Mouse (Mus musculus) T-cell, adult 66 days (primary cell): ENCODE measurements around the gene Tex261. TPM values are rescaled to one million over a fixed set of nuclear protein-coding genes. Genes with fewer than 3 reads are reported as not detected.

Experiments used
- total RNA-seq, 2 experiments: library from RNA; stranded (reverse); gene quantifications; 3 replicates in 1 of 2; 4 replicates in 1 of 2; pipeline ENCODE4 v1.2.4; 2023

The Tex261 gene
- total RNA-seq, result 10 to 100 TPM; 72.8 to 73.6 TPM

DNA sequence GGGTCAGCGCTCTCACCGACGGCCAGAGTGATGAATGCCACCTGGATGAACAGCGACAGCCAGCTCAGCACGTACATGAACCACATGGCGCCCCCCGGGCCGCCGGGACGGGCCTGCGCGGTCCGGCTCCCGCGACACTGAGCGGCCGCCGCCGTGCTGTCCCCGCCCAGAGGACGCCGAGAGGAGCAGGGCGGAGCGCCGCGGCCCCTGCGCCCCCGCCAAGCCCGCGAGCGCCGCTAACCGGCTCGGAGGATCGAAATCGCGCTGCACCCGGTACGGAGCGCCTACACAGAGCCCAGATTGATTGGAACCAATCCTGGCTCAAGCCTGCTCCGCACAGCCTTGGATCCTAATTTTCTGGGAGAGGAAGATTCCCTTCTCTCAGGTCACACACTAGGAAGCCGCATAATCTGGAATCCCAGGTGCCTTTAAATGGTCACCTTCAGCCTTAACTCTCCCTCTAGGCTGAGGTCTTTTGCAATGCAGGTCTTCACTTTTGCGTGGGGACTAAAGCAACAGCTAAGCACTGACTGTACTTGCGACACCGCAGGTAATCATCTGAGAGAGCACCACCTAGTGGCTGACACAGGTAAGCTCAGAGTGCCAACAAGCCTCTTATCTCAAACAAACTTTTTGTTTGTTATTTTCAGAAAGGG is at the start of gene Tex261:
TSS of gene Tex261 (minus strand) at position 176 of the 656 bp plus-strand sequence.

DNA sequence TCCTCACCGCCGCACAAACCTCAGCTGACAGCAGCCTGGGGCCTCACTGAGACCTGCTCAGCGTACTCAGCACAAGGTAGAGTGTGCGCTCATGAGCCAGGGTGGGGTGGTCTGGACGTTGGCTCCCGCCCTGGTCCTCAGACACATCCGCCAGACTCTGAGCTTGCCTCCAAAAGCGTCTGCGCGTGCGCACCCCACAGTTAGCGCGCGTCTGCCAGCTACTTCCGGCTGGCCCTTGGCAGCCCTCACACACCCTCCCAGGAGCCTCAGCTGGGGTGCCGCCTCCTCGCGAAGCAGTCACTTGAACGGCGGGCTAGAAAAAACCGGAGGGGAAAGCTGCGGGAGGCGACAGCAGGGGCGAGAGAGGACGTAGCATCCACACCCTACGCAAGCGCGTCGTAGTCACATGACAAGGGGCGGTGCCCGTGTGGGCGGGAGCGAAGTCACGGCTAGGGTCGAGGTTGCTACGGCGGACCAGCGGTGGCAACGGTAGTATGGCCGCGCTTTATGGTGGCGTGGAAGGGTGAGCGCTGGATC is 19.2 kb upstream of the Tex261 start, which contains the start of gene Nagk:
TSS of gene Nagk (plus strand) at position 223 of the 537 bp plus-strand sequence.

DNA sequence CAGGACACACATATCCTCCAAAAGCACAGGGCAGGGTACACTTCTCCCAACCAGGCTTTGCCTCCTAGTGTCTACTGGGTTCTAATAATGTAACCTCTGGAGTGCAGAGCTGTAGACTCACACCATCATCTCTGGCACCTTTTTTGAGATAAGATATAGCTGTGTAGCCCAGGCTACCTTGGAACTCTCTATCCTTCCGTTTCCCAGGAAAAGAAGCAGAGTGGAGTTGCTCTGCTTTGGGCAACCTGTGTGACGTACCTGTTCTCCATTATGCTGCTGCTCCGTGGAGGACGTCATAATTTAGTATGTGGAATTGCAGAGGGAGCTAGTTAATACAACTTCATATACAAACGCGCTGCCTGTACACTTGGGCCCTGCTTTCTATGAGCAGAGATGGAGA is 13.3 kb downstream of the Tex261 start, which contains the start of gene Ankrd53:
TSS of gene Ankrd53 (plus strand) at position 301 of the 400 bp plus-strand sequence.

DNA sequence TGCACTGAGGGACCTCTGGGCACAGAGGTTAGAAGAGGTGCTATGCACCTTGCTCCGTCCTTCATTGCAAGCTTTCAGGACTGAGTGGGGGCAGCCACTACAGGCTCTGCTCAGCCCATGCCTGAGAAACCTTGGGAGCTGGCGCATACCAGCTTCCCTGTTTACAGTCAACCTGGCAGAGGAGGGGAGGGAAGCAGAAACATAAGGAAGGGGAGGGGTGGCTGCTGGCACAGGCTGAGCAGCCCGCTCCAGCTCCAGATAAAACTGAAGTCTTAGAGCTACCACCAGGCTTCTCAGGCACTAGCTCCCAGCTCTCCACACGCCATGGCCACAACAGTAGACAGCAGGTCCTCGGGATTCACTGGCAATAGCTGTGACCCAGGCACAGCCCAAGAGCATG is 32.9 kb downstream of the Tex261 start, which contains the start of gene Atp6v1b1:
TSS of gene Atp6v1b1 (plus strand) at position 230 of the 400 bp plus-strand sequence.

Other genes starting within 250 kb of the Tex261 start
- 1 to 10 TPM; 1.1 to 1.2 TPM for gene Actg2, start 239.5 kb downstream of the Tex261 start, total RNA-seq
- gene Stambp, start 203.1 kb downstream of the Tex261 start, total RNA-seq, result 10 to 100 TPM; 21.1 to 21.8 TPM
- not detected for gene Clec4f, start 119.6 kb downstream of the Tex261 start, total RNA-seq
- gene Cd207, start 98.0 kb downstream of the Tex261 start, total RNA-seq, result not detected
- not detected for gene Vax2, start 64.5 kb downstream of the Tex261 start, total RNA-seq
- gene Atp6v1b1, start 32.8 kb downstream of the Tex261 start, total RNA-seq, result not detected
- not detected for gene Ankrd53, start 13.2 kb downstream of the Tex261 start, total RNA-seq
- 10 to 100 TPM in 1 of 2 experiments, 1 to 10 TPM in 1; 8.4 to 11.4 TPM for gene Nagk, start 19.2 kb upstream of the Tex261 start, total RNA-seq
- 10 to 100 TPM; 63.0 to 66.8 TPM for gene Paip2b, start 55.9 kb upstream of the Tex261 start, total RNA-seq
- gene Zfp638, start 91.3 kb upstream of the Tex261 start, total RNA-seq, result 100 to 1,000 TPM; 141 to 173 TPM
- under 1 TPM; 0.09 to 0.38 TPM for gene Dysf, start 232.8 kb upstream of the Tex261 start, total RNA-seq